Mouse (Mus musculus) lung, adult 2 months (tissue): Measurements from ENCODE around the gene Anxa5.

Experiments used
- CTCF ChIP-seq: fragments of 200-500 bp; IDR thresholded peaks from 2 replicates; pipeline ENCODE4 v1.5.1; 2011; ENCODE audit warnings: mild to moderate bottlenecking, low read length, control low read depth; ENCODE audit not compliant: insufficient read depth
- POLR2A ChIP-seq: fragments of 200-500 bp; IDR thresholded peaks from 2 replicates; pipeline ENCODE4 v1.6.1; 2011; ENCODE audit warnings: low read depth, mild to moderate bottlenecking, control low read depth, low read length, borderline replicate concordance; ENCODE audit errors: extremely low read depth

- TF ChIP-seq CTCF (no peak), POLR2A (no peak)
Measured at GRCm38 (mm10) chr3:36452502-36452901, 23.2 kb downstream of the Anxa5 start.
